Mouse (Mus musculus): ENCODE results near the gene Gm11757. TPM values are rescaled to one million over a fixed set of nuclear protein-coding genes. Genes with fewer than 3 reads are reported as not detected.
"Not testable (repeated sequence)": the region's sequence is repeated elsewhere in the genome, so short reads cannot be mapped to it uniquely, and the experiment has no call there.

Gene Gm11757
- not detected in 2 replicates for polyA plus RNA-seq (2015; fragmentation: Nextera tagmentation; extraction: Ambion mirVana)

DNA sequence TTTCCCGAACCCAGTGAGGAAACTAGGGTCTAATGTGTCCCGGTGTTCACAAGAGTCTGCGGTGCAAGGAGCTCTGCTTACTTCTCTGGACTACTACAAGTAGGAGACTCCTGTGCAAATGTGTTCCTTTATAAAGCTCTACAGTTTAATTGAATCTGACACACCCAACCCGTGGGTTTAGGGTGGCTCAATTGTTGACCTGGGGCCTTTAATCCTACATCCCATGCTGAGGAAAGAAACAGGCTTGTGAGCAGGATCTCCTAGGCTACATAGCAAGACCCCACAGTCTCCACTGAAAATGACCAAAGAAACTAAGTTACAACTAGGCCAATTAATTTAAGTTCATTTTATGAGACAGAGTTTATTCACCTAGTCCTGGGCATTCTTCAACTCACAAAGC is at the start of gene Gm11757:
TSS of gene Gm11757 (minus strand) at position 101 of the 400 bp plus-strand sequence.
- H3K27me3 ChIP-seq; H3K4me2 ChIP-seq; H3K9ac ChIP-seq; H3K9me3 ChIP-seq (replicated peaks); H3K4me3 ChIP-seq; H3K27ac ChIP-seq; ATAC-seq; H3K4me1 ChIP-seq; H3K36me3 ChIP-seq (ENCODE audit: poor library complexity, severe bottlenecking): not testable (repeated sequence)
- no CpG with 5 or more reads among the region's 4 CpGs for WGBS

GRCm38 (mm10) chr4:73920660-73921059 is 29.7 kb upstream of the Gm11757 start, which contains the start of gene Gm11756:
Gene Gm11756 (minus strand): TSS chr4:73920760.
- not testable (repeated sequence) for H3K9me3 ChIP-seq (replicated peaks); H3K4me1 ChIP-seq; H3K9ac ChIP-seq; H3K27ac ChIP-seq; H3K4me2 ChIP-seq; H3K27me3 ChIP-seq; ATAC-seq; H3K4me3 ChIP-seq; H3K36me3 ChIP-seq (ENCODE audit: poor library complexity, severe bottlenecking)
- WGBS: 78% methylated on average over 6 of the region's 6 CpGs

DNA sequence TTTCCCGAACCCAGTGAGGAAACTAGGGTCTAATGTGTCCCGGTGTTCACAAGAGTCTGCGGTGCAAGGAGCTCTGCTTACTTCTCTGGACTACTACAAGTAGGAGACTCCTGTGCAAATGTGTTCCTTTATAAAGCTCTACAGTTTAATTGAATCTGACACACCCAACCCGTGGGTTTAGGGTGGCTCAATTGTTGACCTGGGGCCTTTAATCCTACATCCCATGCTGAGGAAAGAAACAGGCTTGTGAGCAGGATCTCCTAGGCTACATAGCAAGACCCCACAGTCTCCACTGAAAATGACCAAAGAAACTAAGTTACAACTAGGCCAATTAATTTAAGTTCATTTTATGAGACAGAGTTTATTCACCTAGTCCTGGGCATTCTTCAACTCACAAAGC is 14.9 kb upstream of the Gm11757 start, which contains the start of gene Gm13871:
TSS of gene Gm13871 (minus strand) at position 101 of the 400 bp plus-strand sequence.
- WGBS: no CpG with 5 or more reads among the region's 4 CpGs
- not testable (repeated sequence) for H3K4me3 ChIP-seq; H3K27me3 ChIP-seq; ATAC-seq; H3K4me2 ChIP-seq; H3K36me3 ChIP-seq (ENCODE audit: poor library complexity, severe bottlenecking); H3K27ac ChIP-seq; H3K9ac ChIP-seq; H3K9me3 ChIP-seq (replicated peaks); H3K4me1 ChIP-seq

DNA sequence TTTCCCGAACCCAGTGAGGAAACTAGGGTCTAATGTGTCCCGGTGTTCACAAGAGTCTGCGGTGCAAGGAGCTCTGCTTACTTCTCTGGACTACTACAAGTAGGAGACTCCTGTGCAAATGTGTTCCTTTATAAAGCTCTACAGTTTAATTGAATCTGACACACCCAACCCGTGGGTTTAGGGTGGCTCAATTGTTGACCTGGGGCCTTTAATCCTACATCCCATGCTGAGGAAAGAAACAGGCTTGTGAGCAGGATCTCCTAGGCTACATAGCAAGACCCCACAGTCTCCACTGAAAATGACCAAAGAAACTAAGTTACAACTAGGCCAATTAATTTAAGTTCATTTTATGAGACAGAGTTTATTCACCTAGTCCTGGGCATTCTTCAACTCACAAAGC is 14.7 kb downstream of the Gm11757 start, which contains the start of gene Gm11758:
TSS of gene Gm11758 (minus strand) at position 101 of the 400 bp plus-strand sequence.
- H3K9me3 ChIP-seq (replicated peaks); H3K27ac ChIP-seq; H3K27me3 ChIP-seq; H3K4me3 ChIP-seq; H3K36me3 ChIP-seq (ENCODE audit: poor library complexity, severe bottlenecking); ATAC-seq; H3K4me1 ChIP-seq; H3K9ac ChIP-seq; H3K4me2 ChIP-seq: not testable (repeated sequence)
- WGBS: no CpG with 5 or more reads among the region's 4 CpGs

Other genes with a start within 250 kb of the Gm11757 start
- not detected in 2 replicates for gene Gm11239, start 222.8 kb downstream of the Gm11757 start, polyA plus RNA-seq (2015; fragmentation: Nextera tagmentation; extraction: Ambion mirVana)
- gene Gm428, start 207.6 kb downstream of the Gm11757 start, polyA plus RNA-seq (2015; fragmentation: Nextera tagmentation; extraction: Ambion mirVana): not detected in 2 replicates
- gene Rasef, start 100.1 kb downstream of the Gm11757 start, polyA plus RNA-seq (2015; fragmentation: Nextera tagmentation; extraction: Ambion mirVana): 0.06 and 0.08 TPM in 2 replicates
- gene Gm11758, start 14.8 kb downstream of the Gm11757 start, polyA plus RNA-seq (2015; fragmentation: Nextera tagmentation; extraction: Ambion mirVana): not detected in 2 replicates
- not detected in 2 replicates for gene Gm13871, start 14.8 kb upstream of the Gm11757 start, polyA plus RNA-seq (2015; fragmentation: Nextera tagmentation; extraction: Ambion mirVana)
- gene Gm11756, start 29.6 kb upstream of the Gm11757 start, polyA plus RNA-seq (2015; fragmentation: Nextera tagmentation; extraction: Ambion mirVana): not detected in 2 replicates
- gene 2310002L09Rik, start 59.7 kb upstream of the Gm11757 start, polyA plus RNA-seq (2015; fragmentation: Nextera tagmentation; extraction: Ambion mirVana): not detected in 2 replicates
- 7.3 and 11.7 TPM in 2 replicates for gene Frmd3, start 122.3 kb upstream of the Gm11757 start, polyA plus RNA-seq (2015; fragmentation: Nextera tagmentation; extraction: Ambion mirVana)

Measured in forebrain, embryonic 13.5 days (tissue).